Mouse (Mus musculus) ES-Bruce4 (cell line): ENCODE measurements around the gene Amigo1. TPM values are rescaled to one million over a fixed set of nuclear protein-coding genes. Genes with fewer than 3 reads are reported as not detected.
A peak's percentile ranks its signal among the peaks of the same experiment; 100 is the strongest.

Experiments
- H3K27ac ChIP-seq: 2 replicates; pipeline ENCODE4 v1.5.1; 2012; ENCODE audit warnings: low read length, inconsistent platforms; ENCODE audit not compliant: insufficient read depth
- H3K27me3 ChIP-seq: 2 replicates; pipeline ENCODE4 v1.6.1; 2012; ENCODE audit warnings: mild to moderate bottlenecking, low read length, inconsistent platforms; ENCODE audit not compliant: control insufficient read depth, poor library complexity, insufficient read depth, severe bottlenecking
- H3K36me3 ChIP-seq: 2 replicates; pipeline ENCODE4 v1.6.1; 2012; ENCODE audit warnings: inconsistent platforms, mild to moderate bottlenecking, low read length, moderate library complexity; ENCODE audit not compliant: control insufficient read depth, poor library complexity, insufficient read depth, severe bottlenecking
- H3K4me1 ChIP-seq: one replicate; pipeline ENCODE4 v1.8.1; 2011; ENCODE audit warnings: low read length; ENCODE audit not compliant: control insufficient read depth, insufficient read depth
- H3K4me3 ChIP-seq: 2 replicates; pipeline ENCODE4 v1.5.1; 2011; ENCODE audit warnings: low read depth, mild to moderate bottlenecking, low read length
- H3K9ac ChIP-seq: 2 replicates; pipeline ENCODE4 v1.6.1; 2012; ENCODE audit warnings: low read depth, mild to moderate bottlenecking, inconsistent platforms; ENCODE audit not compliant: poor library complexity, severe bottlenecking
- H3K9me3 ChIP-seq: replicated peaks from 2 replicates; pipeline ENCODE4 v1.6.1; 2012; ENCODE audit warnings: mild to moderate bottlenecking, low read length, inconsistent platforms; ENCODE audit not compliant: control insufficient read depth, poor library complexity, insufficient read depth, severe bottlenecking
- CTCF ChIP-seq: IDR thresholded peaks from one replicate; pipeline ENCODE4 v1.8.1; 2011; ENCODE audit warnings: low read depth, low read length
- EP300 ChIP-seq: IDR thresholded peaks from 2 replicates; pipeline ENCODE4 v1.6.1; 2011; ENCODE audit warnings: low read depth, low read length; ENCODE audit not compliant: insufficient read depth
- POLR2A ChIP-seq: IDR thresholded peaks from one replicate; pipeline ENCODE4 v1.8.1; 2011; ENCODE audit warnings: low read length; ENCODE audit not compliant: insufficient read depth
- polyA plus RNA-seq: library from polyadenylated mRNA; stranded (reverse); fragments of >200 nt; gene quantifications from 2 replicates; pipeline ENCODE4 v1.2.4, GENCODE M21; 2011; ENCODE audit warnings: low read depth; ENCODE audit not compliant: missing spikeins, insufficient read depth, insufficient read length

Amigo1 gene
- 4.9 and 5.6 TPM in 2 replicates for polyA plus RNA-seq

- TF ChIP-seq CTCF, result no peak
- TF ChIP-seq EP300, result no peak
- no peak for TF ChIP-seq POLR2A
- Histone ChIP-seq H3K4me1 (no peaks in the 10 kb centered on the region), H3K27me3 (no peaks in the 10 kb centered on the region), H3K9me3 (no peaks in the 10 kb centered on the region), H3K27ac (no peak within 1 kb of the TSS), H3K36me3 (no peaks in the 10 kb centered on the region), H3K4me3 (peak within 1 kb of the TSS; percentile 73), H3K9ac (peak within 1 kb of the TSS; percentile 75)
Measured at GRCm38 (mm10) chr3:108186098-108187047, at the start of gene Amigo1. Gene Amigo1, plus strand, starts transcription at chr3:108186335.

DNA sequence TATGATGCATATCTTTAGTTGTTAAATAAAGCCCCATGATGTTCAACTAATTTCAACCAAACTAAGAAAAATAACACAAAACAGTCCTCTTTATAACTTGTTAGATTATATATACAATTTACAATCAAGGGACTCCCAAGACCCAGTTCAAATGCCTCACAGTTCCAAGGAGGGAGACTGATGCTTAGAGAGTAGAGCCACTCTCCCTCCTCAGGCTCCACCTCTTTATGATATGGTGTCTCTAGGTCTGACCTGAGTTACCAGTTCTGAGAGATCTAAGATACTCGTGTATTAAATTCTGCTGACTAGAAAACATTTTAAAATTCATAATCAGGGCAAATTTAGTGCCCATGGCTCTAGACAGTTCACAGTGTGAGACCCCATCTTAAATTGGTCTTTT lies 47.0 kb upstream of the Amigo1 start:
- Histone ChIP-seq H3K27ac (no peak overlapping the region), H3K4me1 (no peaks in the 10 kb centered on the region), H3K36me3 (peaks cover 3% of the 10 kb centered on the region), H3K27me3 (no peaks in the 10 kb centered on the region), H3K4me3 (no peak overlapping the region), H3K9ac (no peak overlapping the region), H3K9me3 (no peaks in the 10 kb centered on the region)
- no peak for TF ChIP-seq CTCF
- TF ChIP-seq POLR2A, result no peak
- no peak for TF ChIP-seq EP300

- no peaks in the 10 kb centered on the region for H3K27me3 ChIP-seq
- H3K4me3 ChIP-seq, result no peak overlapping the region
- H3K36me3 ChIP-seq, result peaks cover 3% of the 10 kb centered on the region
- H3K27ac ChIP-seq, result no peak overlapping the region
- H3K4me1 ChIP-seq, result no peaks in the 10 kb centered on the region
- no peak overlapping the region for H3K9ac ChIP-seq
- H3K9me3 ChIP-seq, result no peaks in the 10 kb centered on the region
- TF ChIP-seq EP300 (no peak), POLR2A (no peak), CTCF (no peak)
Measured at GRCm38 (mm10) chr3:108140786-108141185, 45.3 kb upstream of the Amigo1 start.

- Histone ChIP-seq H3K27me3 (no peaks in the 10 kb centered on the region), H3K9ac (peak within 1 kb of the TSS; percentile 90), H3K9me3 (no peaks in the 10 kb centered on the region), H3K4me1 (no peaks in the 10 kb centered on the region), H3K36me3 (peaks cover 3% of the 10 kb centered on the region), H3K27ac (peak within 1 kb of the TSS; percentile 12), H3K4me3 (peak within 1 kb of the TSS; percentile 97)
- TF ChIP-seq CTCF (no peak), POLR2A (peak; percentile 96), EP300 (peak; percentile 70; the same call in 1 of the 2 replicates)
Measured at GRCm38 (mm10) chr3:108145534-108146445, 40.3 kb upstream of the Amigo1 start, which contains the start of gene Gnai3. Gene Gnai3, minus strand, starts transcription at chr3:108146146.

- H3K9me3 ChIP-seq, result no peaks in the 10 kb centered on the region
- no peak for TF ChIP-seq EP300
- no peak for TF ChIP-seq CTCF
- no peak for TF ChIP-seq POLR2A
- H3K27me3 ChIP-seq, result no peaks in the 10 kb centered on the region
- peaks cover 3% of the 10 kb centered on the region for H3K36me3 ChIP-seq
- peak overlapping the region; percentile 97 for H3K4me3 ChIP-seq
- H3K27ac ChIP-seq, result no peak overlapping the region
- no peaks in the 10 kb centered on the region for H3K4me1 ChIP-seq
- H3K9ac ChIP-seq, result peak overlapping the region; percentile 90
Measured at GRCm38 (mm10) chr3:108146671-108147070, 39.5 kb upstream of the Amigo1 start.
